Mouse (Mus musculus): ENCODE data around the gene Larp4b.

The Larp4b gene

DNA sequence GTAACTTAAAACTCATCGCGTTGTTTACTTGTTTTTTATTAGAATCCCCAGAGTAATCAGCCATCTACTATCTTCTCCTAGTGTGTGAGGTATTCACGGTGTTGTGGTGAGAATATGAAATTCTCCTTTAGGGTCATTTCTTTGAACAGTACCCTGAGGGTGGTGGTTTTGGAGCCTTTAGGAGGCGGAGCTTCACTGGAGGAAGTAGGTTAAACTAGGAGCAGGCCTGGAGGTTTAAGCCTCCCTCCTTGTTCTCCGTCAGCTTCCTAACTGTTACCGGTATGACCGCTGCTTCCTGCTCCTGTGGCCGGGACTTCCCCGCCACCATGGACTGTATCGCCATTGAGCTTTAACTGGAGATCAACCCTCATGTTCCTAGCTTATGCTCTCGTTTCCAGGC lies 86.5 kb downstream of the Larp4b start:
- no peak for DNase-seq (ENCODE audit: low spot score)

- no peak for DNase-seq (ENCODE audit: low spot score)
Observed at GRCm38 (mm10) chr13:9181106-9181505, 87.4 kb downstream of the Larp4b start.

DNA sequence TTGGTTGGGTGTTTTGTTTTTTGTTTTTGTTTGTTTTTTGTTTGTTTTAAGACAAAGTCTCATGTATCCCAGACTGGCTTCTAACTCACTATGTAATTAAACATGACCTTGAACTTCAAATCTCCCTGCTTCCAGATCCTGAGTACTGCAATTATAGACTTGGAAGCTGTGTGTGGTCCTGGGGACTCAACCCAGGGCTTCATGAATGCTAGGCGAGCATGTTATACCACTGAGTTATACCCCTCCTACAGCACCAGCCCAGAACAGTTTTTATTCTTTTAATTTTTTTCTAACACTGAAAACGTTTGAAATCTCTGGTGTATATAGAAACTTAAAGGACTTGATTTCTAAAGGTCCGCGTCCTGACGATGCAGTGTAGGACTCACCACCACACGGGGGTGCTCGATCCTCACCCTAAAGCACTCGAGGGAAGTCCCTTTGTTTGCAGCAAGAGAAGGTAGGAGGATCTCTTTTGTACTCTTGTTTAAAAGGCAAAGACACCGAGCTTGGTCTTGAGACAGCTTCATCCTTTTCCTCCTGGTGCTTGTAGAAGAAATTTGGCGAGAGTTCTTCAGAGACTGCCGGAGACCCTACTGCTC lies 88.1 kb downstream of the Larp4b start:
- peak; percentile 42 for DNase-seq (ENCODE audit: low spot score)

GRCm38 (mm10) chr13:9184281-9184680 lies 90.6 kb downstream of the Larp4b start:
- DNase-seq (ENCODE audit: low spot score) = no peak

GRCm38 (mm10) chr13:9184716-9185115 lies 91.0 kb downstream of the Larp4b start:
- no peak for DNase-seq (ENCODE audit: low spot score)

DNA sequence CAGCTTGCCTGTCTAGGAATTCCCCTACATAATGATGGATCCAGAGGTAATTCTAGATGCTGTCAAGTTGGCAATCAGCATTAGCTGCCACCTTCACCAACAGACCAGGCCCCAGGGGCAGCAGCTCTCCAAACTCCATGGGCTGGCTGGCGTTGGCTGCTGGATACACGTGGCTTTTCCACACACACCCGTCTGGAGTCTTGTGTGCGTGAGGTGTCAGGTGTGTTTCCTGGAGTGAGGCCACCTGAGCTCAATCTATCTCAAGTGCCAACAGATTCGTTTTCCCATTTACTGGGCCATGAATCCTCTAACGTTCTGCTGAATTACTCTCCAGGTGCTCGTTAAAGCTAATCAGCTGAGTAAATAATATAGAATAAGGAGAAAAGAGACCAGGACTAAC lies 93.5 kb downstream of the Larp4b start:
- no peak for DNase-seq (ENCODE audit: low spot score)

GRCm38 (mm10) chr13:9187566-9188530 lies 94.2 kb downstream of the Larp4b start:
- DNase-seq (ENCODE audit: low spot score) = no peak

GRCm38 (mm10) chr13:9189481-9189880 lies 95.8 kb downstream of the Larp4b start:
- no peak for DNase-seq (ENCODE audit: low spot score)

DNA sequence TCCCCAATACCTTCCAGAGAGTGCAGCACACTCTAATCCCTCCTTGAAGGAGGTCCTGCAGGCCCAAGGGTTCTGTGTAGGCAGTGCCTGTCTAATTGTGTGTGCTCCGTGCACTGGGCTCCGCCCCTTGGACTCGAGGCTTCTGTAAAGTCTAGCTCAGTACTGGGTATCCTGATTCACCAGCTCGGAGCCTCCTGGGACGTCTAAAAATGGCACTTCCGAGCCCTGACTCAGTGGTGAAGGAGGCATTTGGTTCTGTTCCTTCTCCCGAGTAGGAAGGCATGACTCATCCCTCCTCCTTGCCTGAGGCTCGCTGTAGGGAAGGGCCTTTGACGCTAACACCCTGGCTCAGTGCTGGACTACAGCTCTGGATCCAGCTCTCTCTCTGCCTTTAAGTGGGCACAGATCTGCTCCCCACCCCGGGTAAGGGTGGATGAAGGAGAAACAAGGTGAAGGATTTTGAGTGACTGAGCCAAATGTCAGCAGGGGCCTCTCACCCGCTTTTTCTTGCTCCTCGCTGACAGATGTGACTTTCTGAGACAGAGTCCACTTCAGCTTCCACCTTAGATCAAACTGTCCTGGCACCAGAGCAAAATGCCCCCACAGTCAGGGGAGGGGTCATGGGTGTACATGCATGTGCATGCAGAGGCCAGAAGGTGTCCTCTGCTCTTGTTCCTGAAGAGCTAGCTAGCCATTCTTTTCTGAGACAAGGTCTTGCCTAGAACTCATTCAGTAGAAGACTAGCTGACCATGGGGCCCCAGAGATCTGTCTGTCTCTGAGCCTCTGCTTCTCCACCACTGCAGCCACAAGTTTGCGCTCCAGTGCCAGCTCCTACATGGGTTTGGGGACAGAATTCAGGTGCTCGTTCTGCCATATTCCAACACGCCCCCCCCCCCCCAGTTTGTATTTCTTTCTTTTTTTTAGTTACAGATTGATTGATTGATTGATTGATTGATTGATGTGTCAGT lies 97.8 kb downstream of the Larp4b start:
- DNase-seq (ENCODE audit: low spot score) = no peak

- DNase-seq (ENCODE audit: low spot score) = no peak
Observed at GRCm38 (mm10) chr13:9192797-9193330, 99.2 kb downstream of the Larp4b start.

- DNase-seq (ENCODE audit: low spot score) = no peak
Observed at GRCm38 (mm10) chr13:9194656-9195055, 101.0 kb downstream of the Larp4b start.

DNA sequence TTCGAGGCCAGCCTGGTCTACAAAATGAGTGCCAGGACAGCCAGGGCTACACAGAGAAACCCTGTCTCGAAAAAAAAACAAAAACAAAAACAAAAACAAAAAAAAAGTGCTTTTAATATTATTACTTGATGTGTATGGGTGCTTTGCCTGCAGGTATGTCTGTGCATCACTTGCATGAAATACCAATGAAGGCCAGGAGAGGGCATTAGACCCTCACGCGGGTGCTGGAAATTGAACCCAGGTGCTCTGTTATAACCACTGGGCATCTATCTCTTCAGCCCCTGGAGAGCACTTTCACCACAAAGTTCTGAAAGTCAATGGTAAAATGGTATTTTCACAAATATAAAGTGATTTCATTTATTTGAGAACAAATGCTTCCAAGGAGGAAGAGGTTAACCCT lies 101.9 kb downstream of the Larp4b start:
- DNase-seq (ENCODE audit: low spot score) = no peak

- no peak for DNase-seq (ENCODE audit: low spot score)
Observed at GRCm38 (mm10) chr13:9198106-9198505, 104.4 kb downstream of the Larp4b start.

- no peak for DNase-seq (ENCODE audit: low spot score)
Observed at GRCm38 (mm10) chr13:9198728-9199464, 105.2 kb downstream of the Larp4b start.

DNA sequence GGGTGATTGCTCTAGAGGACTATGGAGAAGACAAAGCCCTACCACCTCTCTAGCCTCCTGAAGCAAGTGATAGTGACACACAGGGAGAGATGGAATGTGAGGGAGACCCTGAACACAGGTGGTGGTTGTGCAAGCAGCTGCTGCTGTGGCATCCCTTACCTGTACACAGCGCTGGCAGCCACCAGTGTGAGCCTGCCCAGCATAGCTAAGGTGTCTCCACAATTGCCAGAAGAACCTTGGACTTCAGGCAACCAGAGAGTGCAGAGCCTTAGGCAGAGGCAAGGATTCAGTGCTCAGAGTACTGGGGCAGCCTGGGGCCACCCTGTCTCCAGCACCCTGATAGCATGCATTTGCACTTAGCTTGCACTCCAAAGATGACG lies 105.8 kb downstream of the Larp4b start:
- DNase-seq (ENCODE audit: low spot score) = no peak

GRCm38 (mm10) chr13:9222761-9223405 lies 129.2 kb downstream of the Larp4b start:
- DNase-seq (ENCODE audit: low spot score) = no peak
